Mouse (Mus musculus) megakaryocyte, embryonic 14.5 days (primary cell): ENCODE data around the gene Ctsw.

ENCODE experiments used
- FLI1 ChIP-seq: IDR thresholded peaks from 2 replicates; pipeline ENCODE4 v1.6.1; 2012; ENCODE audit warnings: low read length, inconsistent platforms, mixed read lengths
- GATA1 ChIP-seq: IDR thresholded peaks from 3 replicates; pipeline ENCODE4 v1.6.1; 2012; ENCODE audit warnings: mixed read lengths, low read length, inconsistent platforms, borderline replicate concordance

GRCm38 (mm10) chr19:5429219-5429618 lies 39.1 kb downstream of the Ctsw start:
- TF ChIP-seq GATA1: no peak
- no peak for TF ChIP-seq FLI1
